Mouse (Mus musculus) urinary bladder, postnatal 4 days (tissue): ENCODE data around the gene Nlrp6.
"Not testable (repeated sequence)": the region's sequence is repeated elsewhere in the genome, so short reads cannot be mapped to it uniquely, and the experiment has no call there.

Experiments
- DNase-seq, 2 experiments: peaks; one replicate each; pipeline ENCODE4 v3.0.0; 2021 to 2022; ENCODE audit warnings: low spot score in 2 of 2

The Nlrp6 gene

DNA sequence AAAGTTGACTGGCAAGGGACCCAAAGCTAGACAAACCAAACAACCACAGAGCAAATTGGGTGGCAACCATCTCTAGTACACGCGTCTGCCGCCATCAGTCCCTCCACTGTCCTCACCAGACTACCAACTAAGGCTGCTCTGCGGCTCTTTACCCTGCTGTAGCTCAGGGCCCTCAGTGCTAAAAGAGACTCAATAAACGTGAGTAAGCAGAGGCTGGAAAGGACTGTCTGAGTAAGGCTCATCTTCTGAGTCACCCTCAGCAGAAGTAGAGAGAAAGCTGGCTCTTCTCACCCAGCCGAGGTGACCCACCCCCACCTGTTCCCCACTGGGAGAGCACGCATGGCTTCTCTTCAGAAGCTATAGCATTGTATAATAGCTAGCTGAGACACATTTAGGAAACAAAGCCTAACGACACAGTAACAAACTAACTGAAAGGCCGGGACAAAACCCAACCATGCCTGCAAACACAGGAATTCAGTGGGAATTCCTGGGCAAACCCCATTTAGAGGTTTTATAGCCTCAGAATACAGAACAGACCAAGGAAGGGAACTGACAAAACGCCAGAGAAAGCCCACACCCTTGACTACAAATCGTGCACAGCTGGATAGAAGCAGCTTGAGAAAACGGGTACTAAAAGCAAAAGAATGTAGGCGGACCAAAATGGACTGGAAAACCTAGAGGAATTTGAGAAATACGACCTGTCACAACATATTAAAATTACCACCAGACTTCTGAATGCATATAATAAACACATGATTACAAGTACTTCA, 52.9 kb downstream of the Nlrp6 start:
- no peak for DNase-seq

DNA sequence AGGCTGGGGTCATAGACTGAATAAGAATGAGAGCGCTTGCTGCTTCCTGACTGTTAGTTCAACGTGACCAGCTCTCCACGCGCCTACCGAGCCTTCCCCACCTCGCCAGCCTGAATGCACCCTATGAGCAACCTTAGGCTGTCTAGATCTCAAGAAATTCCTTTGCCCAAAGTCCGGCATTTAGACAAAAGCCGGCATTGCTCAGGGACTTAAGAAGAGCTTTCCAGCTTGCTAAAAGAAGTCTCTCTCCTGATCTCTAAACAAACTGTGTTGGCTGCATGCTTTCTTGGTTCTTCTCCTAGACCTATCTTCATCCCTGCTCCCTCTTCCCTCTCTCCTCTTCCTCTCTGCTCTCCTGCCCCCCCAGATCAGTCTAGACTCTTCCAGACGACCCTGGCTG, 54.2 kb downstream of the Nlrp6 start:
- DNase-seq = no peak

DNA sequence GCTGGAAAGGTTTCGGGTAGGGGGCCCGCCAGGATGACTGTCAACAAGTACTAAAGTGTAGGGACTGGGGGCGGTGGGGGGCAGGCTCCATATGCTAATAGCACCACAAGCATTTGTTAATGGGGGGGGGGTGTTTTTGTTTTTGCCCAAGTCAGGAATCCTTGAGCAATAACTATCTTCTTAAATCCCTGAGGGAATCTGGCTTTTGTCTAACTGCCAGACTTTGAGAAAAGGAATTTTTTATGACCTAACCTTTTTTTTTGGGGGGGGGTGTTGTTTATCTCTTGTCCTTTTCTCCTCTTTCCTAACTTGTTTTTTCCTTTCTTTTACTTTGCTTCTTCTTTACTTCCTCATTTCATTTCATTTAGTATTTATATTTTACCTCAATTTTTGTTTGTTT, 54.8 kb downstream of the Nlrp6 start:
- DNase-seq = no peak

DNA sequence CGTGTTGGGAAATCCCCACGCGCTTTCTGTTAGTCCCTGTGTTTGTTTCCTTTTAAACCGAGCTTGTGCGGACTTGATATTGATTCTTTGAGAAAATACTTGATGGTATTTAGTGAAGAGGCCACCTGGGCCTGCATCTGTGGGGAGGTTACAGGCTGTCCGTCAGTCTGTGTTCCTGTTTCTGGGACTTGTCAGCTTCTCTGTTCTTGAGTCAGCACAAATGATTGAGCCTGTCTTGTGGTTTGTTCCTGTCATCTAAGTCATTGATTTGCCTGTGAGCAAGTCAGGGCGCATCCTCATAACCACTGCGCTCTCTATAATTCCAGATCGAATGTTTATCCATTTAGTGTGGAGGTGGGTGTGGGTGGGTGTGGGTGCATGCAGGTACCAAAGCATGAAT, 56.0 kb downstream of the Nlrp6 start:
- not testable (repeated sequence) for DNase-seq
